Mouse (Mus musculus): ENCODE data around the gene Bpifb5.
"Not testable (repeated sequence)": the region's sequence is repeated elsewhere in the genome, so short reads cannot be mapped to it uniquely, and the experiment has no call there.

Bpifb5 gene

GRCm38 (mm10) chr2:154240771-154241170 is 17.2 kb downstream of the Bpifb5 start:
- no peak for DNase-seq (ENCODE audit: low spot score)

DNA sequence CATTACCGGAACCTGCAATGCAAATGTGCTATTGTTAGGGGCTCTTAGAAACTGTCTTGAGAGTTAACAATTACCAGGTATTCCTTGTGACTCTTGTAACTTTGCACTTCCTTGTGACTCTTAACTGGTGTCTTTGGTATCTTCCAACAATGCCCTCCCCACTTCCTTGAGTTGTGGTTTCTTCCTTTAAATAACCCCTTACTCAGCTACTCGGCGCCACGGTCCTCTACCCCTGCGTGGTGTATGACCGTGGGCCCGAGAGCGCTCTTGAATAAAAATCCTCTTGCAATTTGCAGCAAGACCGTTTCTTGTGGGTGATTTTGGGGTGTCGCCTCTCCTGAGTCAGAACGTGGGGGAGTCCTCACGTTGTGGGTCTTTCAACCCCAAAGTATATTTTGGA is 19.2 kb downstream of the Bpifb5 start:
- not testable (repeated sequence) for DNase-seq (ENCODE audit: low spot score)

- DNase-seq (ENCODE audit: low spot score) = no peak
Measured at GRCm38 (mm10) chr2:154243356-154244036, 20.0 kb downstream of the Bpifb5 start.

- DNase-seq (ENCODE audit: low spot score) = no peak
Measured at GRCm38 (mm10) chr2:154245322-154245721, 21.8 kb downstream of the Bpifb5 start.

DNA sequence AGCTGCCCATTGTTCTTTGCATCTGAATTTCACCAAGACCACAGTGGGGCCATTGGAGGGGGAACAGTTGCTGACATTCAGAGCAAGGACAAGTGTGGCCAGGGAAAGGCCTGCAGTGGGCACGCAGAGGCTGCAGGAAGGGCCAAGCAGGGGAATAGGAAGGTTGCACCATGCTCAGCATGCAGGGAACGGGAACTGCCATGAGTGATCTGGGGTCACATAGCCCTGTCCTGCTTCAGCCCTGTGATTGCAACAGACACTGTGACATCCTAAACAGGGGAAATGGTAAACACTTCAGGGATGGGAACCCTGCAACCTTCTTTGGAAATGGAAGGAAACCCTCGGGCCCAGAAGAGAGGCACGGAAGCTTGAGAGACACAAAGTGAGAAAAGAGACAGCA is 31.7 kb downstream of the Bpifb5 start:
- DNase-seq (ENCODE audit: low spot score) = not testable (repeated sequence)

- DNase-seq (ENCODE audit: low spot score) = no peak
Measured at GRCm38 (mm10) chr2:154255770-154256169, 32.2 kb downstream of the Bpifb5 start.

GRCm38 (mm10) chr2:154257554-154257953 is 34.0 kb downstream of the Bpifb5 start, which contains the start of gene Bpifb9a:
TSS of gene Bpifb9a (plus strand) at chr2:154257854.
- not testable (repeated sequence) for DNase-seq (ENCODE audit: low spot score)

- not testable (repeated sequence) for DNase-seq (ENCODE audit: low spot score)
Measured at GRCm38 (mm10) chr2:154264397-154264796, 40.9 kb downstream of the Bpifb5 start.
